Mouse (Mus musculus) hindbrain, embryonic 16.5 days (tissue): ENCODE data around the gene Ktn1. TPM values are rescaled to one million over a fixed set of nuclear protein-coding genes. Genes with fewer than 3 reads are reported as not detected.

ENCODE experiments used
- ATAC-seq: fragments of 200-750 bp; cut with Nextera tagmentation; 2 replicates; pipeline ENCODE4 v1.8.0; 2017; ENCODE audit warnings: moderate TSS enrichment, moderate library complexity
- H3K27ac ChIP-seq: fragments of 300-500 bp; sonication (generic); 2 replicates; pipeline ENCODE4 v1.5.1; 2014; ENCODE audit warnings: low read depth, mild to moderate bottlenecking, control low read depth, low read length, moderate library complexity
- H3K27me3 ChIP-seq: fragments of 300-500 bp; sonication (generic); replicated peaks from 2 replicates; pipeline ENCODE4 v1.6.1; 2014; ENCODE audit warnings: low read length; ENCODE audit not compliant: control insufficient read depth, insufficient read depth
- H3K36me3 ChIP-seq: fragments of 300-500 bp; sonication (generic); 2 replicates; pipeline ENCODE4 v1.6.1; 2014; ENCODE audit warnings: mild to moderate bottlenecking, low read length, moderate library complexity, mixed read lengths; ENCODE audit not compliant: control insufficient read depth, insufficient read depth
- H3K4me1 ChIP-seq: fragments of 300-500 bp; sonication (generic); 2 replicates; pipeline ENCODE4 v1.6.1; 2014; ENCODE audit warnings: low read depth, low read length; ENCODE audit not compliant: control insufficient read depth, insufficient read depth
- H3K4me2 ChIP-seq: fragments of 300-500 bp; sonication (generic); 2 replicates; pipeline ENCODE4 v1.6.1; 2014; ENCODE audit warnings: mild to moderate bottlenecking, low read length, control low read depth, moderate library complexity
- H3K4me3 ChIP-seq: fragments of 300-500 bp; sonication (generic); 2 replicates; pipeline ENCODE4 v1.5.1; 2014; ENCODE audit warnings: mild to moderate bottlenecking, low read length, control low read depth, moderate library complexity
- H3K9ac ChIP-seq: fragments of 300-500 bp; sonication (generic); 2 replicates; pipeline ENCODE4 v1.6.1; 2014; ENCODE audit warnings: low read depth, mild to moderate bottlenecking, control low read depth, low read length, moderate library complexity
- H3K9me3 ChIP-seq: fragments of 300-500 bp; sonication (generic); 2 replicates; pipeline ENCODE4 v1.6.1; 2014; ENCODE audit warnings: mild to moderate bottlenecking, low read length, moderate library complexity; ENCODE audit not compliant: control insufficient read depth
- WGBS: fragments of 180-500 bp; shearing (Covaris S2); extraction: QIAGEN DNeasy Blood & Tissue Kit; methylation state at CpG from one replicate; pipeline ENCODE4 v1.1.7; 2014; 5-methylcytosine and 5-hydroxymethylcytosine counted together
- polyA plus RNA-seq: library from polyadenylated mRNA; unstranded; fragments of >200 nt; fragmentation: Nextera tagmentation; extraction: Ambion mirVana; gene quantifications from 2 replicates; pipeline ENCODE4 v1.2.1, GENCODE M21; 2015

Ktn1 gene
- polyA plus RNA-seq, 1 experiment from 2014 or later: 56.3 TPM

GRCm38 (mm10) chr14:47765192-47765591 is 116.9 kb downstream of the Ktn1 start:
- no peaks in the 10 kb centered on the region for H3K36me3 ChIP-seq
- no peak overlapping the region for H3K4me3 ChIP-seq
- H3K9ac ChIP-seq: no peak overlapping the region
- peaks cover 2% of the 10 kb centered on the region; the same call in 1 of the 2 replicates for H3K9me3 ChIP-seq
- no peaks in the 10 kb centered on the region for H3K4me1 ChIP-seq
- no peak for ATAC-seq
- no peaks in the 10 kb centered on the region for H3K27me3 ChIP-seq
- WGBS: 49% methylated on average over 6 of the region's 6 CpGs
- H3K4me2 ChIP-seq: no peak overlapping the region
- no peak overlapping the region for H3K27ac ChIP-seq

GRCm38 (mm10) chr14:47765796-47766195 is 117.5 kb downstream of the Ktn1 start:
- H3K27ac ChIP-seq: no peak overlapping the region
- peaks cover 2% of the 10 kb centered on the region; the same call in 1 of the 2 replicates for H3K9me3 ChIP-seq
- H3K27me3 ChIP-seq: no peaks in the 10 kb centered on the region
- ATAC-seq: no peak
- H3K9ac ChIP-seq: no peak overlapping the region
- no peak overlapping the region for H3K4me2 ChIP-seq
- no peaks in the 10 kb centered on the region for H3K36me3 ChIP-seq
- no peak overlapping the region for H3K4me3 ChIP-seq
- no peaks in the 10 kb centered on the region for H3K4me1 ChIP-seq
- WGBS: 69% methylated on average over 3 of the region's 3 CpGs

- Histone ChIP-seq H3K27me3 (no peaks in the 10 kb centered on the region), H3K27ac (no peak overlapping the region), H3K9me3 (peaks cover 2% of the 10 kb centered on the region; the same call in 1 of the 2 replicates), H3K9ac (no peak overlapping the region), H3K4me1 (no peaks in the 10 kb centered on the region), H3K4me2 (no peak overlapping the region), H3K36me3 (no peaks in the 10 kb centered on the region), H3K4me3 (no peak overlapping the region)
- ATAC-seq: no peak
- 79% methylated on average over 2 of the region's 2 CpGs for WGBS
These were observed 118.1 kb downstream of the Ktn1 start for GRCm38 (mm10) chr14:47766373-47766772.

GRCm38 (mm10) chr14:47771496-47771895 is 123.2 kb downstream of the Ktn1 start:
- H3K36me3 ChIP-seq: no peaks in the 10 kb centered on the region
- WGBS: 90% methylated on average over 4 of the region's 4 CpGs
- no peaks in the 10 kb centered on the region for H3K27me3 ChIP-seq
- H3K9me3 ChIP-seq: no peaks in the 10 kb centered on the region
- no peak overlapping the region for H3K9ac ChIP-seq
- ATAC-seq: no peak
- no peaks in the 10 kb centered on the region for H3K4me1 ChIP-seq
- H3K27ac ChIP-seq: no peak overlapping the region
- no peak overlapping the region for H3K4me2 ChIP-seq
- no peak overlapping the region for H3K4me3 ChIP-seq

- Histone ChIP-seq H3K27me3 (no peaks in the 10 kb centered on the region), H3K9me3 (no peaks in the 10 kb centered on the region), H3K27ac (no peak overlapping the region), H3K4me2 (no peak overlapping the region), H3K9ac (no peak overlapping the region), H3K4me1 (no peaks in the 10 kb centered on the region), H3K36me3 (no peaks in the 10 kb centered on the region), H3K4me3 (no peak overlapping the region)
- WGBS: 85% methylated on average over 3 of the region's 3 CpGs
- ATAC-seq: no peak
These were observed 127.3 kb downstream of the Ktn1 start for GRCm38 (mm10) chr14:47775543-47775942.

- WGBS: 86% methylated on average over 6 of the region's 6 CpGs
- no peaks in the 10 kb centered on the region for H3K27me3 ChIP-seq
- H3K4me2 ChIP-seq: no peak overlapping the region
- no peaks in the 10 kb centered on the region for H3K4me1 ChIP-seq
- no peak for ATAC-seq
- no peaks in the 10 kb centered on the region for H3K9me3 ChIP-seq
- H3K4me3 ChIP-seq: no peak overlapping the region
- no peaks in the 10 kb centered on the region for H3K36me3 ChIP-seq
- H3K9ac ChIP-seq: no peak overlapping the region
- no peak overlapping the region for H3K27ac ChIP-seq
These were observed 128.2 kb downstream of the Ktn1 start for GRCm38 (mm10) chr14:47776260-47777035.

- Histone ChIP-seq H3K9ac (no peak overlapping the region), H3K36me3 (no peaks in the 10 kb centered on the region), H3K27ac (no peak overlapping the region), H3K9me3 (no peaks in the 10 kb centered on the region), H3K27me3 (no peaks in the 10 kb centered on the region), H3K4me2 (no peak overlapping the region), H3K4me1 (no peaks in the 10 kb centered on the region), H3K4me3 (no peak overlapping the region)
- WGBS: 21% methylated on average over 4 of the region's 4 CpGs
- no peak for ATAC-seq
These were observed 137.9 kb downstream of the Ktn1 start for GRCm38 (mm10) chr14:47786112-47786511.

Other genes starting within 250 kb of the Ktn1 start
- 6.3 and 9.0 TPM in 2 replicates for gene Dlgap5, start 230.0 kb upstream of the Ktn1 start, polyA plus RNA-seq
- 33.6 and 35.5 TPM in 2 replicates for gene Fbxo34, start 198.0 kb upstream of the Ktn1 start, polyA plus RNA-seq
- gene Atg14, start 77.8 kb upstream of the Ktn1 start, polyA plus RNA-seq: 18.0 and 18.4 TPM in 2 replicates